Mouse (Mus musculus) cortical plate, adult 2 months (tissue): ENCODE data around the gene Cnmd. TPM values are rescaled to one million over a fixed set of nuclear protein-coding genes. Genes with fewer than 3 reads are reported as not detected.

Source experiments
- H3K27ac ChIP-seq: fragments of 200-500 bp; 2 replicates; pipeline ENCODE4 v1.5.1; 2012; ENCODE audit warnings: low read length, control low read depth, inconsistent platforms; ENCODE audit not compliant: insufficient read depth
- H3K4me1 ChIP-seq: fragments of 200-500 bp; 2 replicates; pipeline ENCODE4 v1.6.1; 2011; ENCODE audit warnings: low read length; ENCODE audit not compliant: control insufficient read depth, insufficient read depth
- H3K4me3 ChIP-seq: fragments of 200-500 bp; 2 replicates; pipeline ENCODE4 v1.5.1; 2011; ENCODE audit warnings: mild to moderate bottlenecking, low read length, control low read depth; ENCODE audit not compliant: insufficient read depth
- CTCF ChIP-seq: fragments of 200-500 bp; IDR thresholded peaks from 2 replicates; pipeline ENCODE4 v1.5.1; 2011; ENCODE audit warnings: mild to moderate bottlenecking, control low read depth, low read length; ENCODE audit not compliant: insufficient read depth; ENCODE audit errors: extremely low read depth
- POLR2A ChIP-seq: fragments of 200-500 bp; IDR thresholded peaks from 2 replicates; pipeline ENCODE4 v1.6.1; 2011; ENCODE audit warnings: mild to moderate bottlenecking, low read length, control low read depth; ENCODE audit not compliant: insufficient read depth; ENCODE audit errors: extremely low read depth
- polyA plus RNA-seq: library from polyadenylated mRNA; depleted of rRNA; stranded (reverse); fragments of >200 nt; gene quantifications from 2 replicates; pipeline ENCODE4 v1.2.3, GENCODE M21; 2012

Gene Cnmd
- polyA plus RNA-seq, 1 experiment: 3.0 TPM

GRCm38 (mm10) chr14:79607352-79607751, 54.6 kb downstream of the Cnmd start:
- Histone ChIP-seq H3K27ac (no peak overlapping the region), H3K4me3 (no peak overlapping the region), H3K4me1 (no peaks in the 10 kb centered on the region; the same call in 1 of the 2 replicates)
- no peak for TF ChIP-seq CTCF
- TF ChIP-seq POLR2A: no peak

GRCm38 (mm10) chr14:79606867-79607266, 55.1 kb downstream of the Cnmd start:
- H3K4me3 ChIP-seq: no peak overlapping the region
- no peak for TF ChIP-seq POLR2A
- TF ChIP-seq CTCF: no peak
- H3K27ac ChIP-seq: no peak overlapping the region
- no peaks in the 10 kb centered on the region; the same call in 1 of the 2 replicates for H3K4me1 ChIP-seq

- TF ChIP-seq CTCF (no peak), POLR2A (no peak)
- H3K4me1 ChIP-seq: no peaks in the 10 kb centered on the region; the same call in 1 of the 2 replicates
These were observed 55.6 kb downstream of the Cnmd start for GRCm38 (mm10) chr14:79606392-79606791.

GRCm38 (mm10) chr14:79605881-79606280, 56.1 kb downstream of the Cnmd start:
- no peak overlapping the region for H3K4me3 ChIP-seq
- no peak overlapping the region for H3K27ac ChIP-seq
- TF ChIP-seq POLR2A (no peak), CTCF (no peak)
- no peaks in the 10 kb centered on the region; the same call in 1 of the 2 replicates for H3K4me1 ChIP-seq

More at GRCm38 (mm10) chr14:79606392-79606791, 55.6 kb downstream of the Cnmd start:
- Histone ChIP-seq H3K27ac (no peak overlapping the region), H3K4me3 (no peak overlapping the region)

GRCm38 (mm10) chr14:79596602-79597001, 65.4 kb downstream of the Cnmd start:
- H3K4me3 ChIP-seq: no peak overlapping the region

GRCm38 (mm10) chr14:79594069-79594468, 67.9 kb downstream of the Cnmd start:
- Histone ChIP-seq H3K4me3 (no peak overlapping the region), H3K27ac (no peak overlapping the region), H3K4me1 (no peaks in the 10 kb centered on the region)
- TF ChIP-seq POLR2A (no peak), CTCF (no peak)

More at GRCm38 (mm10) chr14:79596602-79597001, 65.4 kb downstream of the Cnmd start:
- H3K4me1 ChIP-seq: no peaks in the 10 kb centered on the region
- TF ChIP-seq POLR2A (no peak), CTCF (no peak)
- no peak overlapping the region for H3K27ac ChIP-seq

- H3K4me1 ChIP-seq: peaks cover 2% of the 10 kb centered on the region
- H3K4me3 ChIP-seq: no peak overlapping the region
- H3K27ac ChIP-seq: no peak overlapping the region
- TF ChIP-seq POLR2A (no peak), CTCF (no peak)
These were observed 70.4 kb downstream of the Cnmd start for GRCm38 (mm10) chr14:79591611-79592010.

- H3K27ac ChIP-seq: no peak overlapping the region
- TF ChIP-seq POLR2A (no peak), CTCF (no peak)
- H3K4me3 ChIP-seq: no peak overlapping the region
- H3K4me1 ChIP-seq: peaks cover 2% of the 10 kb centered on the region
These were observed 71.1 kb downstream of the Cnmd start for GRCm38 (mm10) chr14:79590916-79591315.

GRCm38 (mm10) chr14:79589401-79589800, 72.6 kb downstream of the Cnmd start:
- Histone ChIP-seq H3K4me3 (no peak overlapping the region), H3K27ac (no peak overlapping the region), H3K4me1 (peaks cover 2% of the 10 kb centered on the region)
- no peak for TF ChIP-seq POLR2A
- TF ChIP-seq CTCF: no peak

GRCm38 (mm10) chr14:79588534-79588951, 73.4 kb downstream of the Cnmd start:
- Histone ChIP-seq H3K27ac (no peak overlapping the region), H3K4me1 (peaks cover 2% of the 10 kb centered on the region), H3K4me3 (peak overlapping the region; percentile 84; the same call in 1 of the 2 replicates)
- TF ChIP-seq POLR2A: no peak
- TF ChIP-seq CTCF: no peak
